Comparison of ENCODE assay signal across 30 mouse cellular contexts in genomic region chr13:20111256-20111800, GRCm38 (mm10). TPM values are rescaled to one million over a fixed set of nuclear protein-coding genes. Genes with fewer than 3 reads are reported as not detected.
DNase-seq lines count a peak whose midpoint lies in the region; ATAC-seq lines count a peak whose summit lies in the region.
"Had no signal": no experiment of that assay in that cellular context is flagged by ENCODE, and none has a peak within 500 bp of the region (broad histone marks: within the 10 kb centered on the region; RNA-seq: fewer than 3 reads in every experiment).

No protein-coding gene starts in this region.

- no peak overlapping the region for H3K4me2 ChIP-seq in neural tube, embryonic 15.5 days
- H3K4me2 ChIP-seq: embryonic facial prominence, embryonic 12.5 days; forebrain, embryonic 12.5 days; heart, embryonic 15.5 days; limb, embryonic 15.5 days; lung, embryonic 14.5 days; midbrain, embryonic 15.5 days; neural tube, embryonic 13.5 days had no signal

- WGBS in neural tube, embryonic 15.5 days, result 74% methylated on average over 2 of the region's 2 CpGs

- no peak for DNase-seq in frontal cortex, adult 2 months (ENCODE audit: extremely low spot score in 1 of 2, low spot score in 1 of 2)
- DNase-seq in 3134 (ENCODE audit: extremely low read depth, insufficient read length, low spot score), result peak; percentile 38
- DNase-seq in kidney, postnatal 10 days, result no peak
- no peak for DNase-seq in gastrocnemius, adult 8-10 months (ENCODE audit: low spot score in 2 of 2)
- DNase-seq: adrenal gland, adult 2 months; cerebellum, adult 11-12 months; cerebellum, postnatal 14 days; gastrocnemius, postnatal 10 days; heart, adult 18-20 months; kidney, adult 18-20 months; left cerebral cortex, postnatal 4 days; lung, embryonic 14.5 days; lung, postnatal 4 days; right cerebral cortex, adult 18-20 months; right cerebral cortex, postnatal 4 days; thymus, postnatal 25 days had no signal

- no peaks in the 10 kb centered on the region for H3K36me3 ChIP-seq in neural tube, embryonic 15.5 days
- H3K36me3 ChIP-seq: embryonic facial prominence, embryonic 12.5 days; forebrain, embryonic 12.5 days; heart, embryonic 15.5 days; limb, embryonic 15.5 days; midbrain, embryonic 15.5 days; neural tube, embryonic 13.5 days had no signal

- no peak overlapping the region for H3K4me3 ChIP-seq in neural tube, embryonic 15.5 days (replicated peaks)
- H3K4me3 ChIP-seq: embryonic facial prominence, embryonic 12.5 days; forebrain, embryonic 12.5 days; heart, embryonic 15.5 days; layer of hippocampus, adult 2 months; limb, embryonic 15.5 days; midbrain, embryonic 15.5 days; neural tube, embryonic 13.5 days had no signal

- no peak overlapping the region for H3K9ac ChIP-seq in neural tube, embryonic 15.5 days (replicated peaks)
- H3K9ac ChIP-seq: embryonic facial prominence, embryonic 12.5 days; forebrain, embryonic 12.5 days; heart, embryonic 15.5 days; limb, embryonic 15.5 days; liver, embryonic 14.5 days; lung, embryonic 14.5 days; midbrain, embryonic 15.5 days; neural tube, embryonic 13.5 days had no signal

- H3K27me3 ChIP-seq in neural tube, embryonic 15.5 days (replicated peaks), result no peaks in the 10 kb centered on the region
- H3K27me3 ChIP-seq: embryonic facial prominence, embryonic 12.5 days; heart, embryonic 15.5 days; limb, embryonic 15.5 days; midbrain, embryonic 15.5 days; neural tube, embryonic 13.5 days had no signal

- peaks cover 14% of the 10 kb centered on the region for H3K4me1 ChIP-seq in neural tube, embryonic 15.5 days

- no peak overlapping the region for H3K27ac ChIP-seq in neural tube, embryonic 15.5 days (replicated peaks)
- H3K27ac ChIP-seq: embryonic facial prominence, embryonic 12.5 days; forebrain, embryonic 12.5 days; heart, embryonic 15.5 days; kidney, postnatal 0 days; layer of hippocampus, adult 2 months; limb, embryonic 15.5 days; liver, embryonic 14.5 days; midbrain, embryonic 15.5 days; neural tube, embryonic 13.5 days had no signal

- peak; percentile 44; the same call in 1 of the 2 replicates for ATAC-seq in frontal cortex, adult (ENCODE audit: low TSS enrichment)
- peak; percentile 43 for ATAC-seq in common myeloid progenitor, adult 5-6 weeks (replicated peaks; ENCODE audit: low read depth, poor library complexity, severe bottlenecking)
- peak; percentile 68 for ATAC-seq in megakaryocyte, adult 5-6 weeks (ENCODE audit: poor library complexity, severe bottlenecking)
- no peak for ATAC-seq in neural tube, embryonic 15.5 days (ENCODE audit: low FRiP score)
- ATAC-seq: hindbrain, embryonic 16.5 days; midbrain, embryonic 15.5 days had no signal

- no peaks in the 10 kb centered on the region for H3K9me3 ChIP-seq in neural tube, embryonic 15.5 days (replicated peaks)
- H3K9me3 ChIP-seq: embryonic facial prominence, embryonic 12.5 days; forebrain, embryonic 12.5 days; heart, embryonic 15.5 days; limb, embryonic 15.5 days; midbrain, embryonic 15.5 days; neural tube, embryonic 13.5 days had no signal

RNA-seq across cellular contexts. Expression of gene Elmo1, which starts 20.9 kb away (rescaled TPM):
- polyA plus RNA-seq in frontal cortex, adult 2 months (2012; rRNA removed), result 60.3 and 60.6 TPM in 2 replicates
- total RNA-seq in common myeloid progenitor, adult 5-6 weeks (2017), result 68.5 and 75.3 TPM in 2 replicates
- 69.9 and 81.4 TPM in 2 replicates for total RNA-seq in megakaryocyte, adult 5-6 weeks (2015)
- 37.1 and 45.1 TPM in 2 replicates for total RNA-seq in megakaryocyte, adult 5-6 weeks (2017)
- 1 to 10 TPM; 1.3 to 3.7 (median 2.4) TPM for total RNA-seq in gastrocnemius, adult 8-10 months (2022)
- 42.9 and 43.3 TPM in 2 replicates for polyA plus RNA-seq in neural tube, embryonic 15.5 days (2015; fragmentation: Nextera tagmentation; extraction: Ambion mirVana)

Comparison
In these comparisons a context has a peak if more than half of its experiments do, and no peak if none do; other contexts are left out.
1. RNA of gene Elmo1, which starts 20.9 kb away (total RNA-seq): 37.1 to 81.4 TPM in megakaryocyte, adult 5-6 weeks and 68.5 to 75.3 TPM in common myeloid progenitor, adult 5-6 weeks; 1.3 to 3.7 TPM in gastrocnemius, adult 8-10 months; every median in the first group is over 4 times any median in the second.